Mouse (Mus musculus): Measurements from ENCODE around the gene Nedd9. TPM values are rescaled to one million over a fixed set of nuclear protein-coding genes. Genes with fewer than 3 reads are reported as not detected.

Nedd9 gene
- 28.2 TPM for polyA plus RNA-seq (2014; fragmentation: Illumina TruSeq; extraction: RNeasy Lipid Tissue Mini Kit (QIAGEN cat#74804); ENCODE audit: low read depth, low replicate concordance)

DNA sequence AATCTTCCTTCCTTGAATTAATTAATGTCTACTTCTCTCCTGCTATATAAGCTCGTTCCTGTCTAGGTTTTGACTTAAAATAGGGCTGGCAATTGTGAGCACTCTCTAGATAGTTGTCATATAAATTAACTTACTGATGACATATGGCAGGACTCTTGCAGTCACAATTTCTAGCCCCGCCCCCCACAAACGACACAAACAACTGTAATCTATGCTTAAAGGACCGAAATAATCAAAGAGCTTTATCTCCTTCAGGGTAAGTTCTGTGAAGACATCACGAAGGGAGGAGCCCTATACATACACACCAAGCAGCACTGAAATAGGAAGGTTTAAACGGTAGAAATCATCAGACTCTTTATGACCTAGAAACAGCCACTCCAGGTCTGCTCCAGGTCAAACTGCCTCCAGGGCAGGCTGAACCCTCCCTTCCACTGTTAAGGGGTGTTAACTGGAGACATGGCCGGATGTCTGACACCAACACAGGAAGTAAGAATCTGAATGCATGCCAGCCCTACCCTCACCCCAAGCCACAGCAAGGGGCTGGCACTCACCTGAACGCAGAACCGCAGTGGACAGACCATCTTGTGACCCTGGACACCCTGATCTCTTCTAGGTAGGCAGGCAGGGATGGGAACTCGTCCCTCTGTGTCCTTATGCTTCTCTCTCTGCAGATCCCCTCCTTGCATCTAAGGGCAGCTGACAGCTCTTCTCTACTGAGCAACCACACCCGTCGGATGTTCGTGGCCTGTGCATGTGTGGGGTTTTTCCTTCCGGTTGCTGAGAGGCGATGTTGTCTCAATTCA is at the start of gene Nedd9:
Gene Nedd9 (minus strand): TSS at position 757 of the 803 bp plus-strand sequence.

GRCm38 (mm10) chr13:41273927-41274650 is 213.1 kb downstream of the Nedd9 start, which contains the start of gene Gm17364:
Gene Gm17364 (minus strand): TSS chr13:41273977.

Other genes starting within 250 kb of the Nedd9 start
- 42.6 TPM for gene Smim13, start 237.5 kb downstream of the Nedd9 start, polyA plus RNA-seq (2014; fragmentation: Illumina TruSeq; extraction: RNeasy Lipid Tissue Mini Kit (QIAGEN cat#74804); ENCODE audit: low read depth, low replicate concordance)
- gene Gm17364, start 213.4 kb downstream of the Nedd9 start, polyA plus RNA-seq (2014; fragmentation: Illumina TruSeq; extraction: RNeasy Lipid Tissue Mini Kit (QIAGEN cat#74804); ENCODE audit: low read depth, low replicate concordance) = not detected
- 26.7 TPM for gene Tmem170b, start 118.5 kb upstream of the Nedd9 start, polyA plus RNA-seq (2014; fragmentation: Illumina TruSeq; extraction: RNeasy Lipid Tissue Mini Kit (QIAGEN cat#74804); ENCODE audit: low read depth, low replicate concordance)